Mouse (Mus musculus): ENCODE measurements around the gene Aldh3b2. TPM values are rescaled to one million over a fixed set of nuclear protein-coding genes. Genes with fewer than 3 reads are reported as not detected.
"Not testable (repeated sequence)": the region's sequence is repeated elsewhere in the genome, so short reads cannot be mapped to it uniquely, and the experiment has no call there.

Aldh3b2 gene
- polyA plus RNA-seq, 1 experiment from 2014 or later = not detected

DNA sequence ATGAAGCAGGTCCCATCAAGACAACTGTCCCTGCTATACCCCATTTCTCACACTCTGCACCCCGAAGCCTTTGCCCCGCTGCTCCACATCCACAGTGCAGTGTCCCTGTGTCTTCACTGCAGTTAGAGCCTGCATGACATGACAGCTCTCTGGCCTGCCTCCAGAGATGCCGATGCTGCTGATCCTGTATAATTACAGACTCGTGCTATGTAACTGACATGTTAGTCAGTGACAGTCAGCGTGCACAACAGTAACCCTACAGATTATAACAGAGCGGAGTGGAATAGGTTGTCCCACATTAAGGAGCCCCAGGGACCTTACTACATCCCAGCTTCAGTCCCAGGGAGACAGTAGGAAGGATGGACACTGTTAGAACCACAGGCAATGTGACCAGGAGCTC is 2.5 kb downstream of the Aldh3b2 start:
- WGBS = 69% methylated on average over 6 of the region's 6 CpGs
- H3K36me3 ChIP-seq (ENCODE audit: poor library complexity, severe bottlenecking); H3K4me1 ChIP-seq; H3K4me2 ChIP-seq; H3K9ac ChIP-seq; H3K27ac ChIP-seq; H3K4me3 ChIP-seq; H3K9me3 ChIP-seq (replicated peaks); ATAC-seq; H3K27me3 ChIP-seq: not testable (repeated sequence)

- no peak overlapping the region for H3K9ac ChIP-seq
- no peak overlapping the region for H3K4me2 ChIP-seq
- H3K27ac ChIP-seq = no peak overlapping the region
- no peaks in the 10 kb centered on the region for H3K4me1 ChIP-seq
- H3K9me3 ChIP-seq (replicated peaks) = no peaks in the 10 kb centered on the region
- no peaks in the 10 kb centered on the region for H3K36me3 ChIP-seq (ENCODE audit: poor library complexity, severe bottlenecking)
- no peak overlapping the region for H3K4me3 ChIP-seq
- no peaks in the 10 kb centered on the region for H3K27me3 ChIP-seq
- ATAC-seq = no peak
- WGBS = 74% methylated on average over 2 of the region's 2 CpGs
These were observed 3.7 kb downstream of the Aldh3b2 start for GRCm38 (mm10) chr19:3975866-3976265.

- Histone ChIP-seq H3K9me3 (replicated peaks) (no peaks in the 10 kb centered on the region), H3K4me3 (no peak overlapping the region), H3K4me2 (no peak overlapping the region), H3K27ac (no peak overlapping the region), H3K36me3 (ENCODE audit: poor library complexity, severe bottlenecking) (no peaks in the 10 kb centered on the region), H3K4me1 (0 out of 2 replicates have a peak, but pooled peaks cover 4% of the 10 kb centered on the region), H3K9ac (no peak overlapping the region), H3K27me3 (no peaks in the 10 kb centered on the region)
- 14% methylated on average over 4 of the region's 4 CpGs for WGBS
- ATAC-seq = peak; percentile 65
These were observed 8.2 kb downstream of the Aldh3b2 start for GRCm38 (mm10) chr19:3980309-3980708.

DNA sequence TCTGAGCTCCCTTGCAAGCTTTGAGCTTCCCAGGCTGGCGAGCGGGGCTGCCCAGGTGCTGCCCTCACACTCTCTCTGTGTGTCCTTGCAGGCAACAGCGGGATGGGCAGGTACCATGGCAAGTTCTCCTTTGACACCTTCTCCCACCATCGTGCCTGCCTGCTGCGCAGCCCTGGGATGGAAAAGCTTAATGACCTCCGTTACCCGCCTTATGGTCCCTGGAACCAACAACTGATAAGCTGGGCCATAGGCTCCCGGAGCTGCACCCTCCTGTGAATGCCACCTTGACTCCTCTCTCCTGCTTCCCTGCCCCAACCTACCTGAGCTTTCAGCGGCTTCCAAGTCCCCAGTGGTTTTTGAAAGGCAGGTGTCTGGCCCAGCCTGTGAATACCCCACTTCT is 8.8 kb downstream of the Aldh3b2 start:
- Histone ChIP-seq H3K4me1 (0 out of 2 replicates have a peak, but pooled peaks cover 4% of the 10 kb centered on the region), H3K27me3 (no peaks in the 10 kb centered on the region), H3K4me2 (no peak overlapping the region), H3K27ac (no peak overlapping the region), H3K9ac (no peak overlapping the region), H3K4me3 (no peak overlapping the region), H3K9me3 (replicated peaks) (no peaks in the 10 kb centered on the region), H3K36me3 (ENCODE audit: poor library complexity, severe bottlenecking) (no peaks in the 10 kb centered on the region)
- WGBS = 86% methylated on average over 9 of the region's 9 CpGs
- ATAC-seq = no peak

GRCm38 (mm10) chr19:3983527-3984200 is 11.5 kb downstream of the Aldh3b2 start:
- no peaks in the 10 kb centered on the region for H3K27me3 ChIP-seq
- peaks cover 11% of the 10 kb centered on the region; the same call in 1 of the 2 replicates for H3K4me1 ChIP-seq
- H3K4me3 ChIP-seq = no peak overlapping the region
- no peak overlapping the region for H3K4me2 ChIP-seq
- H3K9me3 ChIP-seq (replicated peaks) = peaks cover 2% of the 10 kb centered on the region
- H3K9ac ChIP-seq = no peak overlapping the region
- H3K27ac ChIP-seq = no peak overlapping the region
- H3K36me3 ChIP-seq (ENCODE audit: poor library complexity, severe bottlenecking) = no peaks in the 10 kb centered on the region
- WGBS = 30% methylated on average over 9 of the region's 9 CpGs
- no peak for ATAC-seq

DNA sequence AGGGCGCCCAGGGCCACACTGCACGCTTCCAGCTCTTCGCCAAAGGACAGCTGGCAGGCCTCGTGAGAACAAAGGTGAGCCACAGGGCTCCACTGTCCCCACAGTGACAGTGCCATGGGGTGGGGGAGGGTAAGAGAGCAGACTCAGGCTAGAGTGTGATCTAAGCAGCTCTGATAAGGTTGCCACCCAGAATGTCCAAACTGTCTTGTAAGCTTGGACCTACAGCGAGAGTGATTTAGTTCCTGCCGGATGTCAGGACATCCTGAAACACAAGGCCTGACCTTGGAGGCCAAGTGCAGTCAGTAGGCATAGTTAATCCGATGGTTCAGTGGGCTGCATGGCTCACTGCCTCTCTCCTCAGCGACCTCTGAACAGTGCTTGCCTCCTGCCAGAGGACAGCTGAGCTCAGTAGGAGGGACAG is 13.1 kb downstream of the Aldh3b2 start:
- H3K4me3 ChIP-seq = no peak overlapping the region
- H3K9me3 ChIP-seq (replicated peaks) = peaks cover 5% of the 10 kb centered on the region
- H3K4me2 ChIP-seq = no peak overlapping the region
- no peak overlapping the region for H3K9ac ChIP-seq
- ATAC-seq = no peak
- H3K27me3 ChIP-seq = no peaks in the 10 kb centered on the region
- no peaks in the 10 kb centered on the region for H3K36me3 ChIP-seq (ENCODE audit: poor library complexity, severe bottlenecking)
- H3K27ac ChIP-seq = no peak overlapping the region
- 25% methylated on average over 8 of the region's 8 CpGs for WGBS
- peaks cover 11% of the 10 kb centered on the region; the same call in 1 of the 2 replicates for H3K4me1 ChIP-seq

- no peaks in the 10 kb centered on the region for H3K27me3 ChIP-seq
- 13% methylated on average over 8 of the region's 8 CpGs for WGBS
- H3K9me3 ChIP-seq (replicated peaks) = peaks cover 5% of the 10 kb centered on the region
- H3K4me2 ChIP-seq = no peak within 1 kb of the TSS
- ATAC-seq = no peak
- H3K27ac ChIP-seq = no peak within 1 kb of the TSS
- peak within 1 kb of the TSS; percentile 38; the same call in 1 of the 2 replicates for H3K9ac ChIP-seq
- H3K4me1 ChIP-seq = peaks cover 11% of the 10 kb centered on the region; the same call in 1 of the 2 replicates
- H3K36me3 ChIP-seq (ENCODE audit: poor library complexity, severe bottlenecking) = no peaks in the 10 kb centered on the region
- H3K4me3 ChIP-seq = no peak within 1 kb of the TSS
These were observed 14.2 kb downstream of the Aldh3b2 start, which contains the start of gene Acy3 for GRCm38 (mm10) chr19:3986334-3986733. Gene Acy3, plus strand, starts transcription at chr19:3986570.

- H3K27ac ChIP-seq = no peak overlapping the region
- H3K4me2 ChIP-seq = no peak overlapping the region
- no peak overlapping the region for H3K9ac ChIP-seq
- no peaks in the 10 kb centered on the region for H3K36me3 ChIP-seq (ENCODE audit: poor library complexity, severe bottlenecking)
- 87% methylated on average over 14 of the region's 14 CpGs for WGBS
- H3K9me3 ChIP-seq (replicated peaks) = peaks cover 5% of the 10 kb centered on the region
- H3K4me3 ChIP-seq = no peak overlapping the region
- peaks cover 11% of the 10 kb centered on the region; the same call in 1 of the 2 replicates for H3K4me1 ChIP-seq
- 0 out of 2 replicates have a peak, but pooled peaks cover 2% of the 10 kb centered on the region for H3K27me3 ChIP-seq
- no peak for ATAC-seq
These were observed 15.9 kb downstream of the Aldh3b2 start for GRCm38 (mm10) chr19:3988066-3988465.

DNA sequence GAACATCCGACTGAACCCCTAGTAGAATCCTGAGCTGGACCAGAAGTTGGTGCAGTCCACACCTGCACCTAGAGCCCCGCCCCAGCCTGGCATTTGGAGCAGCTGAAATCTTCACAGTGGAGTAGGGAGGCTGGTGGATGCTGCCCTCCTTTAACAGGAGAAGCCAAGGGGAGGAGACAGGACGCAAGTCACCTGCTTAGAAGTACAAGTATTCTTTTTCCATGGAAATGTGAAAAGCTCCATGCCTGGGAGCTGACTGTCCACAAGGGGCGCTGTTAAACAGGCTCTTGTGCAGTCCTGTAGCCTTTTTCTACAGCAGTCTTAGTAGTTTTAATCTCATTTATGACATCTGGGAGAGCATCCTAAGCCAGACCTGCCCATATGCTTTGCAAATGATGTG is 16.6 kb downstream of the Aldh3b2 start:
- H3K36me3 ChIP-seq (ENCODE audit: poor library complexity, severe bottlenecking) = no peaks in the 10 kb centered on the region
- no peak overlapping the region for H3K4me2 ChIP-seq
- H3K27ac ChIP-seq = no peak overlapping the region
- WGBS = 85% methylated on average over 4 of the region's 4 CpGs
- H3K4me3 ChIP-seq = no peak overlapping the region
- peaks cover 5% of the 10 kb centered on the region for H3K9me3 ChIP-seq (replicated peaks)
- no peak overlapping the region for H3K9ac ChIP-seq
- no peak for ATAC-seq
- 0 out of 2 replicates have a peak, but pooled peaks cover 2% of the 10 kb centered on the region for H3K27me3 ChIP-seq
- H3K4me1 ChIP-seq = peaks cover 11% of the 10 kb centered on the region; the same call in 1 of the 2 replicates

GRCm38 (mm10) chr19:3990804-3991203 is 18.7 kb downstream of the Aldh3b2 start:
- H3K9me3 ChIP-seq (replicated peaks) = peaks cover 5% of the 10 kb centered on the region
- no peaks in the 10 kb centered on the region for H3K36me3 ChIP-seq (ENCODE audit: poor library complexity, severe bottlenecking)
- 0 out of 2 replicates have a peak, but pooled peaks cover 2% of the 10 kb centered on the region for H3K27me3 ChIP-seq
- no peak overlapping the region for H3K27ac ChIP-seq
- H3K4me3 ChIP-seq = no peak overlapping the region
- no peak for ATAC-seq
- no peak overlapping the region for H3K9ac ChIP-seq
- 74% methylated on average over 6 of the region's 6 CpGs for WGBS
- peaks cover 7% of the 10 kb centered on the region; the same call in 1 of the 2 replicates for H3K4me1 ChIP-seq
- H3K4me2 ChIP-seq = no peak overlapping the region

DNA sequence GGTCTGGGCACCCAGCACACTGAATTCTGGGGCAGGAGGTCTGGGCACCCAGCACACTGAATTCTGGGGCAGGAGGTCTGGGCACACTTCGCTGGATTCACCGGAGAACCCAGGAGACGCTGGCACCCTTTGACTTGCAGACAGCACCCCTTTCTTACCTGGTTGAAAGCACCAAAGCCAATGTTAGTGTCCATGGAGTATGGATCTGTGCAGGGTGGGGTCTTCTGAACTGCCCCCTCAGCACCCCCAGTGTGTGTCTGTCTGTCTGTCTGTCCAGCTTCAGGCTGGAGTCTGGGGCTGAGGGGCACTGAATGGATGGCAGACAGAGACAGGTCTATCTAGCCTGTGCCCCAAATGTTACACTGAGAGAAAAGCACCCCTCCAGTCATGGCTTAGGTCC is 19.4 kb downstream of the Aldh3b2 start:
- H3K9me3 ChIP-seq (replicated peaks) = peaks cover 5% of the 10 kb centered on the region
- no peak for ATAC-seq
- H3K4me3 ChIP-seq = no peak overlapping the region
- H3K4me2 ChIP-seq = no peak overlapping the region
- H3K4me1 ChIP-seq = peaks cover 2% of the 10 kb centered on the region; the same call in 1 of the 2 replicates
- 0 out of 2 replicates have a peak, but pooled peaks cover 2% of the 10 kb centered on the region for H3K27me3 ChIP-seq
- H3K36me3 ChIP-seq (ENCODE audit: poor library complexity, severe bottlenecking) = no peaks in the 10 kb centered on the region
- WGBS = 94% methylated on average over 3 of the region's 3 CpGs
- no peak overlapping the region for H3K9ac ChIP-seq
- no peak overlapping the region for H3K27ac ChIP-seq

DNA sequence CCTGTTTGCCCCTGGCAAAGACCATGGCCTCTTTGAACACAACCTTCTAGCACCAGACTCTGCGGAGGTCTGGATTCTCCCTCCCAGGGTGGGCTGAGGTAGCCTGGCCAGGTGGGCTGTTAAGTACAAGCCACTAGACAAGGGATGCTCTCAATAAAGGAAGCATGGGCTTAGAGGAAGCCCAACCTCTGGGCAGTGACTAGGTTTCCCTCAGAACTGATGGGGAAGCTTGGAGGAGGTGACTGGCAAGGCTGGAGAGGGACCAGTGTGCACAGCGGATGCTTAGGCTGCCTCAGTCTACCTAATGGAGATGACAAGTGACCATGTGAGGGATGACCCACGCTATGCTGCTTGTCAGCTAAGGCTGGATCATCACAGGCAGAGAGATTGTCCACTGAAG is 19.8 kb downstream of the Aldh3b2 start:
- no peak overlapping the region for H3K9ac ChIP-seq
- no peaks in the 10 kb centered on the region for H3K36me3 ChIP-seq (ENCODE audit: poor library complexity, severe bottlenecking)
- no peak overlapping the region for H3K4me3 ChIP-seq
- peaks cover 5% of the 10 kb centered on the region for H3K9me3 ChIP-seq (replicated peaks)
- no peaks in the 10 kb centered on the region for H3K4me1 ChIP-seq
- H3K27ac ChIP-seq = no peak overlapping the region
- ATAC-seq = no peak
- H3K27me3 ChIP-seq = 0 out of 2 replicates have a peak, but pooled peaks cover 2% of the 10 kb centered on the region
- H3K4me2 ChIP-seq = no peak overlapping the region
- whole genome bisulfite sequencing = 73% methylated on average over 3 of the region's 3 CpGs

Measured in forebrain, embryonic 13.5 days (tissue).